Mouse (Mus musculus) CH12.LX (cell line): ENCODE results near the gene Myo3b. TPM values are rescaled to one million over a fixed set of nuclear protein-coding genes. Genes with fewer than 3 reads are reported as not detected.

Experiments used
- DNase-seq: peaks from one replicate; pipeline ENCODE4 v3.0.0-alpha.2; 2013; ENCODE audit errors: extremely low read depth
- H3K27ac ChIP-seq: 2 replicates; pipeline ENCODE4 v1.5.1; 2012; ENCODE audit warnings: low read depth, mild to moderate bottlenecking, control low read depth, moderate library complexity; ENCODE audit not compliant: insufficient read depth
- H3K27me3 ChIP-seq: replicated peaks from 2 replicates; pipeline ENCODE3; 2012; ENCODE audit warnings: inconsistent platforms
- H3K36me3 ChIP-seq, 2 experiments: replicated peaks in 1 of 2; 2 replicates each; pipeline versions ENCODE3 to v1.6.1; 2012; ENCODE audit warnings: inconsistent platforms in 1 of 2, low read length in 1 of 2, mild to moderate bottlenecking in 1 of 2, mixed read lengths in 1 of 2, moderate library complexity in 1 of 2; ENCODE audit not compliant: control insufficient read depth in 1 of 2, insufficient read depth in 1 of 2
- H3K4me1 ChIP-seq, 2 experiments: 2 replicates each; pipeline ENCODE4 v1.6.1; 2012; ENCODE audit warnings: inconsistent platforms in 1 of 2, moderate library complexity in 1 of 2; ENCODE audit not compliant: insufficient read depth in 2 of 2, control insufficient read depth in 1 of 2
- H3K4me2 ChIP-seq: 2 replicates; pipeline ENCODE4 v1.6.1; 2012; ENCODE audit warnings: low read depth, mild to moderate bottlenecking, control low read depth; ENCODE audit not compliant: poor library complexity, insufficient read depth, severe bottlenecking
- H3K4me3 ChIP-seq, 3 experiments: fragments of 150-350 bp in 1 of 3; sonication (generic) in 1 of 3; replicated peaks in 1 of 3; 2 replicates each; pipeline versions ENCODE3 to v1.5.1; 2011 to 2012; ENCODE audit warnings: low read depth in 2 of 3, low read length in 2 of 3, mild to moderate bottlenecking in 2 of 3, moderate library complexity in 2 of 3, control low read depth in 1 of 3, improper control_type of control experiment in 1 of 3, inconsistent platforms in 1 of 3, mixed read lengths in 1 of 3; ENCODE audit not compliant: poor library complexity in 1 of 3
- H3K79me2 ChIP-seq: replicated peaks from 2 replicates; pipeline ENCODE4 v1.6.1; 2012; ENCODE audit warnings: mild to moderate bottlenecking, moderate library complexity; ENCODE audit not compliant: control insufficient read depth, poor library complexity, insufficient read depth, severe bottlenecking; ENCODE audit errors: extremely low read depth
- H3K9ac ChIP-seq: 2 replicates; pipeline ENCODE4 v1.6.1; 2012; ENCODE audit warnings: low read depth, mild to moderate bottlenecking, control low read depth, moderate library complexity; ENCODE audit not compliant: insufficient read depth
- H3K9me3 ChIP-seq: replicated peaks from 2 replicates; pipeline ENCODE3; 2012; ENCODE audit warnings: low read length, inconsistent platforms, mixed read lengths
- CHD1 ChIP-seq: IDR thresholded peaks from 2 replicates; pipeline ENCODE4 v1.6.1; 2012; ENCODE audit warnings: low read depth, low read length, improper control_type of control experiment, inconsistent platforms
- E2F4 ChIP-seq: IDR thresholded peaks from 2 replicates; pipeline ENCODE4 v1.6.1; 2011; ENCODE audit warnings: low read depth, low read length, improper control_type of control experiment; ENCODE audit not compliant: insufficient replicate concordance
- HCFC1 ChIP-seq: IDR thresholded peaks from 2 replicates; pipeline ENCODE4 v1.6.1; 2012; ENCODE audit warnings: low read depth, mild to moderate bottlenecking, inconsistent platforms, low read length, improper control_type of control experiment
- JUN ChIP-seq: IDR thresholded peaks from 2 replicates; pipeline ENCODE4 v1.6.1; 2011; ENCODE audit warnings: low read depth, mild to moderate bottlenecking, low read length, improper control_type of control experiment, moderate library complexity; ENCODE audit not compliant: insufficient read depth
- KAT2A ChIP-seq: IDR thresholded peaks from 2 replicates; pipeline ENCODE4 v1.6.1; 2012; ENCODE audit warnings: low read length, improper control_type of control experiment, inconsistent platforms; ENCODE audit not compliant: insufficient replicate concordance
- MEF2A ChIP-seq: IDR thresholded peaks from 2 replicates; pipeline ENCODE4 v1.6.1; 2014; ENCODE audit warnings: low read depth, mild to moderate bottlenecking, inconsistent platforms, low read length, improper control_type of control experiment, borderline replicate concordance
- MXI1 ChIP-seq: IDR thresholded peaks from 2 replicates; pipeline ENCODE4 v1.6.1; 2011; ENCODE audit warnings: mild to moderate bottlenecking, low read depth, low read length, improper control_type of control experiment
- MYC ChIP-seq: IDR thresholded peaks from 2 replicates; pipeline ENCODE4 v1.6.1; 2011; ENCODE audit warnings: low read depth, mild to moderate bottlenecking, improper control_type of control experiment, low read length
- NELFE ChIP-seq: IDR thresholded peaks from 2 replicates; pipeline ENCODE4 v1.6.1; 2011; ENCODE audit warnings: low read depth, low read length, improper control_type of control experiment
- RCOR1 ChIP-seq: conservative IDR thresholded peaks from 2 replicates; pipeline ENCODE4 v1.6.1; 2012; ENCODE audit warnings: low read depth, mild to moderate bottlenecking, inconsistent platforms, low read length, improper control_type of control experiment
- SIN3A ChIP-seq: IDR thresholded peaks from 2 replicates; pipeline ENCODE4 v1.6.1; 2012; ENCODE audit warnings: low read length, improper control_type of control experiment, inconsistent platforms
- TBP ChIP-seq: conservative IDR thresholded peaks from 2 replicates; pipeline ENCODE4 v1.6.1; 2011; ENCODE audit warnings: low read depth, low read length, improper control_type of control experiment
- UBTF ChIP-seq: IDR thresholded peaks from 2 replicates; pipeline ENCODE4 v1.6.1; 2012; ENCODE audit warnings: low read depth, mild to moderate bottlenecking, inconsistent platforms, low read length, improper control_type of control experiment, moderate library complexity
- USF1 ChIP-seq: IDR thresholded peaks from 2 replicates; pipeline ENCODE4 v1.6.1; 2014; ENCODE audit warnings: low read depth, mild to moderate bottlenecking, inconsistent platforms, low read length, improper control_type of control experiment
- ZNF384 ChIP-seq: IDR thresholded peaks from 2 replicates; pipeline ENCODE4 v1.6.1; 2012; ENCODE audit warnings: low read depth, low read length, improper control_type of control experiment, inconsistent platforms
- dilution Hi-C: fragments of 300-500 bp; cut with MboI; formaldehyde crosslinking; loops from 2 replicates; pipeline ENCODE4 v1.14.3; 2020; ENCODE audit warnings: low sequenced_read_pairs; ENCODE audit not compliant: extremely low pct_unique_long_range_greater_than_20kb, extremely low pct_ligation_motif_present
- in situ Hi-C: fragments of 300-500 bp; cut with MboI; formaldehyde crosslinking; loops from 3 replicates; pipeline ENCODE4 v1.14.3; 2019; ENCODE audit warnings: low sequenced_read_pairs, low pct_ligation_motif_present, low pct_unique_long_range_greater_than_20kb, mixed read lengths
- polyA plus RNA-seq: library from polyadenylated mRNA; unstranded; fragments of >175 nt; gene quantifications from 2 replicates; pipeline ENCODE4 v1.2.1, GENCODE M21; 2012; ENCODE audit warnings: low read depth; ENCODE audit not compliant: insufficient read length
- total RNA-seq, 2 experiments: library from RNA; depleted of rRNA; stranded (reverse); fragments of 300-350 nt in 1 of 2; fragments of >200 nt in 1 of 2; gene quantifications; 2 replicates each; pipeline ENCODE4 v1.2.3; 2012 to 2014

Gene Myo3b
- total and polyA plus RNA-seq, 3 experiments = 0.63 to 0.76 (median 0.64) TPM

DNA sequence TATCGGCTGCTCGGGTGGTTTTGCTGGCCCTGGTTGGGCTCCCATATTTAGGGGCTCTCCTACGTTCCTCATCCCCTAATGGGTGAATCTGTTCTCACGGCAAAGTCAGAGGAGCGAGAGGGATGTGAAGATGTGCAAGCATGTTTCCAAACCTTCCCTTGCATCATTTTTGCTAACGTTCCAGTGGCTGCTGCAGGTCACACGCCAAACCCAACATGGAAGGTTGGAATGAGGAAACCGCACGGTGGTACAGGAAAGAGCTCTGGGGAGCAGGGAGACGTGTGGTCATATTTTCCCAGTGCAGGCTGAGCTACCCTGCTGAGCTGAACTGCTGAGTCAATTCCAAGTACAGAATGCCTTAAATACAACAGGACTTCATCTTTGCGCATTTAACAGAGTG is 8.9 kb downstream of the Myo3b start:
- Histone ChIP-seq H3K27me3 (no peaks in the 10 kb centered on the region), H3K4me2 (no peak overlapping the region), H3K79me2 (no peaks in the 10 kb centered on the region), H3K27ac (no peak overlapping the region), H3K4me1 (peaks cover 0 to 10% of the 10 kb centered on the region in 2 experiments; a peak in 2 of 4 replicates), H3K4me3 (no peak overlapping the region), H3K9ac (no peak overlapping the region), H3K9me3 (no peaks in the 10 kb centered on the region), H3K36me3 (no peaks in the 10 kb centered on the region)
- DNase-seq = no peak
- dilution Hi-C loops (no loop called here), in situ Hi-C loops (no loop called here)
- TF ChIP-seq KAT2A (no peak), JUN (no peak), NELFE (no peak), HCFC1 (no peak), USF1 (no peak), RCOR1 (no peak), MXI1 (no peak), UBTF (no peak), CHD1 (no peak), ZNF384 (no peak)

DNA sequence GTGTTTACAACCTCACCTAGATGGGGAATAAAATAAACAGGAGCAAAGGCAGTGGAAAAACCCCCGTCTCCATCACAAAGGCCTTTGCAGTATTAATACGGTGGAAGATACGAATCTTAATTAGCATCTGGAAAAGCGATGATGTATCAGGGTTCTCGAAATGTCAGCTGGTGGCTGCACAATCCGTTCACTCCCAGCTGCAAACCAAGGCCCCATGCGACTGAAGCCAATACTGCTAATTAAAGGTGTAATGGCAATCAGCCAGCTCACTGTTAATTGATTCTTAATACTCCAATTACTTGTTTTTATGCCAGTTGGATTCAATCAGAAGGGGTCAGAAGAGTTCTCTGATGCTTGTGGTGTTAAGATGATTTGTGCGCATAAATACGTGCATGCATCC is 14.9 kb downstream of the Myo3b start:
- Histone ChIP-seq H3K4me2 (no peak overlapping the region), H3K4me1 (0 out of 4 replicates have a peak, but pooled peaks cover 0 to 5% of the 10 kb centered on the region in 2 experiments), H3K27ac (no peak overlapping the region), H3K9me3 (no peaks in the 10 kb centered on the region), H3K9ac (no peak overlapping the region), H3K27me3 (no peaks in the 10 kb centered on the region), H3K79me2 (no peaks in the 10 kb centered on the region), H3K36me3 (no peaks in the 10 kb centered on the region), H3K4me3 (no peak overlapping the region)
- no peak for DNase-seq
- dilution Hi-C loops = no loop called here
- in situ Hi-C loops = no loop called here
- TF ChIP-seq MEF2A = no peak
- no peak for TF ChIP-seq USF1
- TF ChIP-seq HCFC1 = no peak
- TF ChIP-seq E2F4 = no peak
- no peak for TF ChIP-seq KAT2A
- no peak for TF ChIP-seq CHD1
- TF ChIP-seq MYC = no peak
- no peak for TF ChIP-seq TBP
- no peak for TF ChIP-seq SIN3A
